Mouse (Mus musculus) kidney, embryonic 14.5 days (tissue): ENCODE data around the gene Gpatch8. TPM values are rescaled to one million over a fixed set of nuclear protein-coding genes. Genes with fewer than 3 reads are reported as not detected.
A peak's percentile ranks its signal among the peaks of the same experiment; 100 is the strongest.

Experiments used
- ATAC-seq: fragments of 200-750 bp; cut with Nextera tagmentation; 2 replicates; pipeline ENCODE4 v1.8.0; 2017; ENCODE audit warnings: moderate number of reproducible peaks, mild to moderate bottlenecking, moderate TSS enrichment, moderate library complexity; ENCODE audit not compliant: low FRiP score, low TSS enrichment
- H3K27ac ChIP-seq: fragments of 300-500 bp; sonication (generic); 2 replicates; pipeline ENCODE4 v1.5.1; 2014; ENCODE audit warnings: low read depth, mild to moderate bottlenecking, low read length, moderate library complexity, mixed read lengths
- H3K27me3 ChIP-seq: fragments of 300-500 bp; sonication (generic); 2 replicates; pipeline ENCODE4 v1.6.1; 2014; ENCODE audit warnings: mild to moderate bottlenecking, low read length; ENCODE audit not compliant: control insufficient read depth, insufficient read depth
- H3K36me3 ChIP-seq: fragments of 300-500 bp; sonication (generic); 2 replicates; pipeline ENCODE4 v1.6.1; 2014; ENCODE audit warnings: low read length, mixed read lengths; ENCODE audit not compliant: control insufficient read depth, insufficient read depth
- H3K4me1 ChIP-seq: fragments of 300-500 bp; sonication (generic); 2 replicates; pipeline ENCODE4 v1.6.1; 2014; ENCODE audit warnings: low read length, mixed read lengths; ENCODE audit not compliant: control insufficient read depth, insufficient read depth
- H3K4me2 ChIP-seq: fragments of 300-500 bp; sonication (generic); replicated peaks from 2 replicates; pipeline ENCODE4 v1.6.1; 2014; ENCODE audit warnings: low read depth, mild to moderate bottlenecking, low read length
- H3K4me3 ChIP-seq: fragments of 300-500 bp; sonication (generic); 2 replicates; pipeline ENCODE4 v1.5.1; 2014; ENCODE audit warnings: mild to moderate bottlenecking, low read length
- H3K9ac ChIP-seq: fragments of 300-500 bp; sonication (generic); 2 replicates; pipeline ENCODE4 v1.6.1; 2014; ENCODE audit warnings: low read depth, mild to moderate bottlenecking, low read length, moderate library complexity
- H3K9me3 ChIP-seq: fragments of 300-500 bp; sonication (generic); 2 replicates; pipeline ENCODE4 v1.6.1; 2016; ENCODE audit warnings: low read length; ENCODE audit not compliant: control insufficient read depth
- WGBS: fragments of 180-500 bp; shearing (Covaris S2); extraction: QIAGEN DNeasy Blood & Tissue Kit; methylation state at CpG from one replicate; pipeline ENCODE4 v1.1.7; 2014; 5-methylcytosine and 5-hydroxymethylcytosine counted together
- polyA plus RNA-seq: library from polyadenylated mRNA; unstranded; fragments of >200 nt; fragmentation: Nextera tagmentation; extraction: Ambion mirVana; gene quantifications from 2 replicates; pipeline ENCODE4 v1.2.1, GENCODE M21; 2014

The Gpatch8 gene
- 37.3 and 60.6 TPM in 2 replicates for polyA plus RNA-seq

GRCm38 (mm10) chr11:102556031-102556715, at the start of gene Gpatch8:
Gpatch8 (minus strand) TSS chr11:102556392.
- ATAC-seq, result peak; percentile 99
- Histone ChIP-seq H3K27ac (peak within 1 kb of the TSS; percentile 92), H3K27me3 (no peaks in the 10 kb centered on the region), H3K4me1 (peaks cover 16% of the 10 kb centered on the region), H3K9ac (peak within 1 kb of the TSS; percentile 89), H3K4me2 (peak within 1 kb of the TSS; percentile 60), H3K4me3 (peak within 1 kb of the TSS; percentile 68), H3K9me3 (no peaks in the 10 kb centered on the region), H3K36me3 (no peaks in the 10 kb centered on the region)
- under 1% methylated on average over 46 of the region's 55 CpGs for WGBS

GRCm38 (mm10) chr11:102604777-102605552, 48.8 kb upstream of the Gpatch8 start:
- Histone ChIP-seq H3K27ac (peak overlapping the region; percentile 99), H3K9me3 (no peaks in the 10 kb centered on the region), H3K4me2 (peak overlapping the region; percentile 71), H3K27me3 (peaks cover 8% of the 10 kb centered on the region; the same call in 1 of the 2 replicates), H3K4me1 (peaks cover 30% of the 10 kb centered on the region), H3K9ac (peak overlapping the region; percentile 96), H3K4me3 (peak overlapping the region; percentile 90), H3K36me3 (no peaks in the 10 kb centered on the region; the same call in 1 of the 2 replicates)
- WGBS, result under 1% methylated on average over 74 of the region's 74 CpGs
- peak; percentile 25; the same call in 1 of the 2 replicates for ATAC-seq

- Histone ChIP-seq H3K9me3 (no peaks in the 10 kb centered on the region), H3K9ac (peak within 1 kb of the TSS; percentile 96), H3K4me3 (peak within 1 kb of the TSS; percentile 90), H3K27me3 (peaks cover 8% of the 10 kb centered on the region; the same call in 1 of the 2 replicates), H3K4me2 (peak within 1 kb of the TSS; percentile 71), H3K4me1 (peaks cover 21% of the 10 kb centered on the region), H3K36me3 (no peaks in the 10 kb centered on the region; the same call in 1 of the 2 replicates), H3K27ac (peak within 1 kb of the TSS; percentile 99)
- ATAC-seq, result peak; percentile 93
- under 1% methylated on average over 26 of the region's 31 CpGs for WGBS
Observed at GRCm38 (mm10) chr11:102604010-102604584, 47.9 kb upstream of the Gpatch8 start, which contains the start of gene Fzd2. Fzd2 (plus strand) TSS chr11:102604396.

GRCm38 (mm10) chr11:102603496-102603850, 47.3 kb upstream of the Gpatch8 start:
- peak overlapping the region; percentile 71 for H3K4me2 ChIP-seq
- H3K9me3 ChIP-seq, result no peaks in the 10 kb centered on the region
- H3K27ac ChIP-seq, result peak overlapping the region; percentile 99
- peaks cover 8% of the 10 kb centered on the region; the same call in 1 of the 2 replicates for H3K27me3 ChIP-seq
- peaks cover 15% of the 10 kb centered on the region for H3K4me1 ChIP-seq
- peak overlapping the region; percentile 90 for H3K4me3 ChIP-seq
- peak; percentile 50 for ATAC-seq
- WGBS, result under 1% methylated on average over 10 of the region's 10 CpGs
- H3K9ac ChIP-seq, result peak overlapping the region; percentile 70
- no peaks in the 10 kb centered on the region; the same call in 1 of the 2 replicates for H3K36me3 ChIP-seq

GRCm38 (mm10) chr11:102602816-102603495, 46.8 kb upstream of the Gpatch8 start:
- Histone ChIP-seq H3K4me1 (peaks cover 10% of the 10 kb centered on the region), H3K9ac (peak overlapping the region; percentile 70), H3K36me3 (no peaks in the 10 kb centered on the region; the same call in 1 of the 2 replicates), H3K27ac (peak overlapping the region; percentile 99), H3K4me2 (peak overlapping the region; percentile 71), H3K27me3 (peaks cover 8% of the 10 kb centered on the region; the same call in 1 of the 2 replicates), H3K9me3 (no peaks in the 10 kb centered on the region), H3K4me3 (peak overlapping the region; percentile 90)
- WGBS, result 2% methylated on average over 13 of the region's 13 CpGs
- no peak for ATAC-seq

GRCm38 (mm10) chr11:102599912-102600311, 43.7 kb upstream of the Gpatch8 start:
- Histone ChIP-seq H3K4me3 (no peak overlapping the region), H3K4me1 (peaks cover 17% of the 10 kb centered on the region), H3K27ac (no peak overlapping the region), H3K27me3 (peaks cover 2% of the 10 kb centered on the region; the same call in 1 of the 2 replicates), H3K36me3 (no peaks in the 10 kb centered on the region), H3K4me2 (no peak overlapping the region), H3K9ac (no peak overlapping the region), H3K9me3 (no peaks in the 10 kb centered on the region)
- 94% methylated on average over 3 of the region's 3 CpGs for WGBS
- no peak for ATAC-seq

- WGBS, result 2% methylated on average over 3 of the region's 4 CpGs
- ATAC-seq, result peak; percentile 91
Observed at GRCm38 (mm10) chr11:102595341-102595820, 39.2 kb upstream of the Gpatch8 start.

GRCm38 (mm10) chr11:102587554-102587953, 31.4 kb upstream of the Gpatch8 start:
- Histone ChIP-seq H3K36me3 (no peaks in the 10 kb centered on the region), H3K9ac (no peak overlapping the region), H3K4me2 (no peak overlapping the region), H3K27ac (no peak overlapping the region), H3K4me1 (peaks cover 5% of the 10 kb centered on the region), H3K4me3 (no peak overlapping the region), H3K9me3 (peaks cover 3% of the 10 kb centered on the region; the same call in 1 of the 2 replicates), H3K27me3 (no peaks in the 10 kb centered on the region)
- no peak for ATAC-seq
- WGBS, result 94% methylated on average over 3 of the region's 3 CpGs

More at GRCm38 (mm10) chr11:102595341-102595820, 39.2 kb upstream of the Gpatch8 start:
- no peak overlapping the region; the same call in 1 of the 2 replicates for H3K9ac ChIP-seq
- no peak overlapping the region for H3K4me3 ChIP-seq
- H3K9me3 ChIP-seq, result no peaks in the 10 kb centered on the region
- H3K4me2 ChIP-seq, result no peak overlapping the region; the same call in 1 of the 2 replicates
- H3K27me3 ChIP-seq, result no peaks in the 10 kb centered on the region
- peaks cover 20% of the 10 kb centered on the region for H3K4me1 ChIP-seq
- H3K27ac ChIP-seq, result peak overlapping the region; percentile 88
- H3K36me3 ChIP-seq, result no peaks in the 10 kb centered on the region
